Mouse (Mus musculus) stomach, postnatal 0 days (tissue): ENCODE data around the gene Phex. TPM values are rescaled to one million over a fixed set of nuclear protein-coding genes. Genes with fewer than 3 reads are reported as not detected.

Source experiments
- ATAC-seq: fragments of 200-750 bp; cut with Nextera tagmentation; 2 replicates; pipeline ENCODE4 v1.8.0; 2017; ENCODE audit not compliant: low FRiP score, low TSS enrichment
- DNase-seq: peaks from one replicate; pipeline ENCODE4 v3.0.0-alpha.2; 2016; ENCODE audit warnings: low spot score
- H3K27ac ChIP-seq: fragments of 300-500 bp; sonication (generic); replicated peaks from 2 replicates; pipeline ENCODE4 v1.5.1; 2014; ENCODE audit warnings: mild to moderate bottlenecking, control low read depth
- H3K27me3 ChIP-seq: fragments of 300-500 bp; sonication (generic); 2 replicates; pipeline ENCODE4 v1.6.1; 2014; ENCODE audit warnings: low read length; ENCODE audit not compliant: control insufficient read depth, insufficient read depth
- H3K36me3 ChIP-seq: fragments of 300-500 bp; sonication (generic); 2 replicates; pipeline ENCODE4 v1.6.1; 2014; ENCODE audit warnings: low read length, mixed read lengths; ENCODE audit not compliant: control insufficient read depth, insufficient read depth
- H3K4me1 ChIP-seq: fragments of 300-500 bp; sonication (generic); replicated peaks from 2 replicates; pipeline ENCODE4 v1.6.1; 2014; ENCODE audit warnings: antibody characterized with exemption; ENCODE audit not compliant: control insufficient read depth, insufficient read depth
- H3K4me2 ChIP-seq: fragments of 300-500 bp; sonication (generic); replicated peaks from 2 replicates; pipeline ENCODE4 v1.6.1; 2014; ENCODE audit warnings: low read depth, mild to moderate bottlenecking, control low read depth, moderate library complexity
- H3K4me3 ChIP-seq: fragments of 300-500 bp; sonication (generic); 2 replicates; pipeline ENCODE4 v1.5.1; 2014; ENCODE audit warnings: low read depth, low read length, control low read depth
- H3K9ac ChIP-seq: fragments of 300-500 bp; sonication (generic); 2 replicates; pipeline ENCODE4 v1.6.1; 2014; ENCODE audit warnings: mild to moderate bottlenecking, low read length, control low read depth, mixed read lengths
- H3K9me3 ChIP-seq: fragments of 300-500 bp; sonication (generic); 2 replicates; pipeline ENCODE4 v1.6.1; 2016; ENCODE audit warnings: low read length; ENCODE audit not compliant: control insufficient read depth
- CTCF ChIP-seq: IDR thresholded peaks from 2 replicates; pipeline ENCODE4 v1.5.1; 2016; ENCODE audit warnings: antibody characterized with exemption, low read depth, mild to moderate bottlenecking, moderate library complexity
- EP300 ChIP-seq: optimal IDR thresholded peaks from 2 replicates; pipeline ENCODE3; 2016; ENCODE audit warnings: antibody characterized with exemption
- WGBS: fragments of 180-500 bp; shearing (Covaris S2); extraction: QIAGEN DNeasy Blood & Tissue Kit; methylation state at CpG from one replicate; pipeline ENCODE4 v1.1.7; 2014; 5-methylcytosine and 5-hydroxymethylcytosine counted together
- polyA plus RNA-seq: library from polyadenylated mRNA; unstranded; fragments of >200 nt; fragmentation: Nextera tagmentation; extraction: Ambion mirVana; gene quantifications from 2 replicates; pipeline ENCODE4 v1.2.1, GENCODE M21; 2015

Phex gene
- polyA plus RNA-seq, 1 experiment from 2014 or later = 0.05 TPM

DNA sequence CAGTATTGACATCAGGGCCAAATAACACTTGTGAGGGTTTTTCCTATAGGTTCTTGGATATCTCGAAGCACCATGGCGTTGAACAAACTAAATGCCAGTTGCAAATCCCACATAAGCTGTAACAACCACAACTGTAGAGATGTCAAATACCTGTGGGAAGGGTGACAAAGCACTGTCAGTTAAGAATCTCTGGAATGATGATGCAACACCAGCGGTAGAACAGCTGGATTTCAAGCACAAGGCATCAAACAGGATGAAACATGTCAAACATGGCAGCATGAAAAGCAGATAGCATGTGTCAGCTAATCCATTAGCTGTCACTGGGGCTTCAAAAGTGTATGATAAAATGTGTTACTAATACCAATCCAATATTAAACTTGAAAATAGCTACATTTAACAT lies 141.8 kb downstream of the Phex start:
- no peak for ATAC-seq
- H3K9ac ChIP-seq = no peak overlapping the region
- H3K4me1 ChIP-seq = no peaks in the 10 kb centered on the region
- TF ChIP-seq EP300 (no peak), CTCF (no peak)
- no peak overlapping the region for H3K4me2 ChIP-seq
- no peaks in the 10 kb centered on the region for H3K36me3 ChIP-seq
- WGBS = 67% methylated on average over 3 of the region's 3 CpGs
- no peaks in the 10 kb centered on the region for H3K9me3 ChIP-seq
- H3K4me3 ChIP-seq = no peak overlapping the region
- H3K27me3 ChIP-seq = no peaks in the 10 kb centered on the region
- no peak for DNase-seq
- no peak overlapping the region for H3K27ac ChIP-seq

DNA sequence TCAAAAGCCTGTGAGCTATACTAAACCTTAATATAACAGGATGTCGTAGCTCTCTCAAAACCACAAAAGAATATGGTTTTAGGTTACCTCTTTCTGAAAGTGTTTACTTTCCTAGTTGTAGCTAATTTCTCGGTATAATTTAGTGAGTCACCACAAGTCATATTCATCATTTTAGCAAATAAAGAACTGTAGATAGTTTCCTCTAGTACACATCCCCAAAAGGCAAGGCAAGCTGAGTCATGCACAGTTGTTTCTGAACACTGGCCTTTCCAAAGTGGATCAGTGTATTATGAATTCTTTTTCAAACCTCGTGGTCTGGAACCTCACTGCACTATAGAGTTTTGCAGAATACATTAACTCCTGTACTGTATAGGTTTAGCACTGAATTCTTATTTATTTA lies 143.5 kb downstream of the Phex start:
- no peaks in the 10 kb centered on the region for H3K4me1 ChIP-seq
- no peaks in the 10 kb centered on the region for H3K9me3 ChIP-seq
- H3K27me3 ChIP-seq = no peaks in the 10 kb centered on the region
- no peaks in the 10 kb centered on the region for H3K36me3 ChIP-seq
- no peak for DNase-seq
- ATAC-seq = no peak
- no peak overlapping the region for H3K4me2 ChIP-seq
- 38% methylated on average over 3 of the region's 3 CpGs for WGBS
- no peak overlapping the region for H3K4me3 ChIP-seq
- TF ChIP-seq EP300 = no peak
- no peak overlapping the region for H3K27ac ChIP-seq
- H3K9ac ChIP-seq = no peak overlapping the region

DNA sequence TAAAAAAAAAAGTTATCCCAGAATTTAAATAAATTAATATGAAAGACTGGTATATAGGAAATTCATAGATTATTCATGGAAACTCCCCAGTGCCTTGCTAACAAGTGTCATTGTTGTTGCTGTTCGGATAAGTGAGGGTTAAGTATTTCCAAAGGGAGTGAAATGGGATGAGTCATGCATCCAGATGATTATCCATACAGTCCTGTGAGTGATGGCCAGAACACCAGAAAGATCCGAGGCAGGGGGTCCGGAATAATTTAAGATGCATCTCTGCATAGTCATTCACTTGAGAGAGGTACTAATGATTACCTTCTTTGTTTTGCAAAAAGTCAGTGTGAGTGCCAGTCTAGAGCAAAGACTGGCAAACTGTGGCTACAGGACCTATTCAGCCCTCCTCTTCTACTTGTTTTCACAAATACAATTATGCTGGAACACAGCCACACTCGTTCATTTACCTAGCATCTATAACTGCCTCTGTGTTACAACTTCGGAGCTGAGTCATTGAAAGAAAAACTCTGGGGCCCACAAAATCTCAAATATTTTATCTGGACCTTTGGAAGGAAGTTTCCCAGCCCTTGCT lies 145.3 kb downstream of the Phex start:
- 60% methylated on average over 5 of the region's 5 CpGs for WGBS
- Histone ChIP-seq H3K9me3 (no peaks in the 10 kb centered on the region), H3K4me1 (no peaks in the 10 kb centered on the region), H3K27ac (no peak overlapping the region), H3K4me3 (no peak overlapping the region), H3K4me2 (no peak overlapping the region), H3K27me3 (no peaks in the 10 kb centered on the region), H3K9ac (no peak overlapping the region), H3K36me3 (no peaks in the 10 kb centered on the region)
- TF ChIP-seq EP300 = no peak
- no peak for TF ChIP-seq CTCF
- no peak for DNase-seq
- ATAC-seq = no peak

GRCm38 (mm10) chrX:157268141-157268540 lies 147.0 kb downstream of the Phex start:
- no peak for ATAC-seq
- WGBS = 63% methylated on average over 1 of the region's 1 CpGs
- TF ChIP-seq EP300 = no peak
- no peak for TF ChIP-seq CTCF
- H3K4me1 ChIP-seq = no peaks in the 10 kb centered on the region
- no peak for DNase-seq
- H3K27ac ChIP-seq = no peak overlapping the region
- no peak overlapping the region for H3K4me3 ChIP-seq
- no peaks in the 10 kb centered on the region for H3K36me3 ChIP-seq
- no peak overlapping the region for H3K4me2 ChIP-seq
- H3K9me3 ChIP-seq = no peaks in the 10 kb centered on the region
- H3K27me3 ChIP-seq = no peaks in the 10 kb centered on the region
- no peak overlapping the region for H3K9ac ChIP-seq

GRCm38 (mm10) chrX:157202736-157203135 lies 212.4 kb downstream of the Phex start:
- no peaks in the 10 kb centered on the region for H3K9me3 ChIP-seq
- H3K4me3 ChIP-seq = no peak overlapping the region
- H3K27me3 ChIP-seq = no peaks in the 10 kb centered on the region
- WGBS = 83% methylated on average over 1 of the region's 1 CpGs
- no peak overlapping the region for H3K4me2 ChIP-seq
- no peaks in the 10 kb centered on the region for H3K4me1 ChIP-seq
- no peak overlapping the region for H3K27ac ChIP-seq
- no peaks in the 10 kb centered on the region for H3K36me3 ChIP-seq
- no peak for DNase-seq
- no peak overlapping the region for H3K9ac ChIP-seq
- TF ChIP-seq EP300 (no peak), CTCF (no peak)
- no peak for ATAC-seq

DNA sequence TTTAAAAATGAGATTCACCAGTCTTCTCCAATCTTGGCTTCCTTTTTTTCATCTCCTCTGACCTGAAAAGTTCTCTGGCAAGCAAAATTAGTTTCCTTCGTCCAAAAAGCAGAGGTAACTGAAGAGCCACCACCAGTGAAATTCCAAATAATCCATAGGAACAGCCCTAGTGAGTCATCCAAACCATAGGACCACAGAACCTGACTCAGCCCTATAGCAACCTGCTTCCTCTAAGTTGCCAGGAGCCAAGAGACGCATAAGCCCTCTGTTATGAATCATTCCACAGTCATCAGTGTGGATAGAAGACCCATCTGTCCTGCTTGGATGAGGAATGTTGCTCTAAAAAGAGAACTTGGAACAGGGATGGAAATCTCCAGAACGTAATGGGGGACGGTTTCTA lies 230.9 kb downstream of the Phex start:
- 64% methylated on average over 4 of the region's 4 CpGs for WGBS
- H3K4me1 ChIP-seq = no peaks in the 10 kb centered on the region
- ATAC-seq = no peak

More for the DNA sequence above, 230.9 kb downstream of the Phex start:
- H3K4me2 ChIP-seq = no peak overlapping the region
- TF ChIP-seq CTCF (no peak), EP300 (no peak)
- no peak overlapping the region for H3K27ac ChIP-seq
- no peak overlapping the region for H3K4me3 ChIP-seq
- no peak for DNase-seq
- H3K9ac ChIP-seq = no peak overlapping the region
- no peaks in the 10 kb centered on the region for H3K27me3 ChIP-seq
- no peaks in the 10 kb centered on the region for H3K9me3 ChIP-seq
- no peaks in the 10 kb centered on the region for H3K36me3 ChIP-seq
